Mouse (Mus musculus): ENCODE measurements around the gene Arid1a. TPM values are rescaled to one million over a fixed set of nuclear protein-coding genes. Genes with fewer than 3 reads are reported as not detected.
"Not testable (repeated sequence)": the region's sequence is repeated elsewhere in the genome, so short reads cannot be mapped to it uniquely, and the experiment has no call there.

The Arid1a gene
- polyA plus RNA-seq, 1 experiment from 2014 or later: 26.8 TPM

- Histone ChIP-seq H3K9ac (no peak overlapping the region), H3K27ac (replicated peaks) (peak overlapping the region; percentile 97), H3K36me3 (peaks cover 16% of the 10 kb centered on the region; the same call in 1 of the 2 replicates), H3K4me3 (replicated peaks) (peak overlapping the region; percentile 32), H3K9me3 (replicated peaks) (no peaks in the 10 kb centered on the region), H3K4me1 (peaks cover 52% of the 10 kb centered on the region), H3K27me3 (no peaks in the 10 kb centered on the region), H3K4me2 (replicated peaks) (peak overlapping the region; percentile 55)
- ATAC-seq (ENCODE audit: insufficient number of reproducible peaks, low FRiP score, low TSS enrichment, low read depth): peak; percentile 88
- WGBS: 7% methylated on average over 10 of the region's 10 CpGs
Observed at GRCm38 (mm10) chr4:133660193-133661155, 96.1 kb downstream of the Arid1a start.

- H3K4me1 ChIP-seq: peaks cover 48% of the 10 kb centered on the region
- 3% methylated on average over 15 of the region's 15 CpGs for WGBS
- H3K36me3 ChIP-seq: peaks cover 9% of the 10 kb centered on the region; the same call in 1 of the 2 replicates
- no peaks in the 10 kb centered on the region for H3K27me3 ChIP-seq
- ATAC-seq (ENCODE audit: insufficient number of reproducible peaks, low FRiP score, low TSS enrichment, low read depth): peak; percentile 6; the same call in 1 of the 2 replicates
- peak overlapping the region; percentile 32 for H3K4me3 ChIP-seq (replicated peaks)
- H3K4me2 ChIP-seq (replicated peaks): peak overlapping the region; percentile 55
- H3K9ac ChIP-seq: no peak overlapping the region
- no peaks in the 10 kb centered on the region for H3K9me3 ChIP-seq (replicated peaks)
- H3K27ac ChIP-seq (replicated peaks): peak overlapping the region; percentile 97
Observed at GRCm38 (mm10) chr4:133659497-133660192, 96.9 kb downstream of the Arid1a start.

GRCm38 (mm10) chr4:133658729-133659128, 97.8 kb downstream of the Arid1a start:
- WGBS: 40% methylated on average over 2 of the region's 2 CpGs
- Histone ChIP-seq H3K27me3 (no peaks in the 10 kb centered on the region), H3K4me1 (peaks cover 48% of the 10 kb centered on the region), H3K4me2 (replicated peaks) (no peak overlapping the region), H3K36me3 (peaks cover 7% of the 10 kb centered on the region; the same call in 1 of the 2 replicates), H3K27ac (replicated peaks) (peak overlapping the region; percentile 97; the same call in 1 of the 2 replicates), H3K4me3 (replicated peaks) (no peak overlapping the region), H3K9ac (no peak overlapping the region), H3K9me3 (replicated peaks) (no peaks in the 10 kb centered on the region)
- ATAC-seq (ENCODE audit: insufficient number of reproducible peaks, low FRiP score, low TSS enrichment, low read depth): no peak

GRCm38 (mm10) chr4:133657829-133658458, 98.6 kb downstream of the Arid1a start:
- peaks cover 7% of the 10 kb centered on the region; the same call in 1 of the 2 replicates for H3K36me3 ChIP-seq
- no peak overlapping the region for H3K9ac ChIP-seq
- H3K27me3 ChIP-seq: no peaks in the 10 kb centered on the region
- no peak overlapping the region for H3K4me2 ChIP-seq (replicated peaks)
- ATAC-seq (ENCODE audit: insufficient number of reproducible peaks, low FRiP score, low TSS enrichment, low read depth): no peak
- H3K4me3 ChIP-seq (replicated peaks): no peak overlapping the region
- H3K4me1 ChIP-seq: peaks cover 48% of the 10 kb centered on the region
- H3K27ac ChIP-seq (replicated peaks): no peak overlapping the region
- no peaks in the 10 kb centered on the region for H3K9me3 ChIP-seq (replicated peaks)
- WGBS: 45% methylated on average over 5 of the region's 5 CpGs

- Histone ChIP-seq H3K27me3 (no peaks in the 10 kb centered on the region), H3K4me2 (replicated peaks) (no peak overlapping the region), H3K9me3 (replicated peaks) (no peaks in the 10 kb centered on the region), H3K27ac (replicated peaks) (no peak overlapping the region), H3K4me1 (peaks cover 48% of the 10 kb centered on the region), H3K9ac (no peak overlapping the region), H3K36me3 (peaks cover 2% of the 10 kb centered on the region; the same call in 1 of the 2 replicates), H3K4me3 (replicated peaks) (no peak overlapping the region)
- WGBS: 16% methylated on average over 4 of the region's 4 CpGs
- ATAC-seq (ENCODE audit: insufficient number of reproducible peaks, low FRiP score, low TSS enrichment, low read depth): no peak
Observed at GRCm38 (mm10) chr4:133656997-133657396, 99.6 kb downstream of the Arid1a start.

GRCm38 (mm10) chr4:133656294-133656693, 100.3 kb downstream of the Arid1a start:
- WGBS: 33% methylated on average over 4 of the region's 4 CpGs

GRCm38 (mm10) chr4:133654070-133654469, 102.5 kb downstream of the Arid1a start:
- not testable (repeated sequence) for H3K9me3 ChIP-seq (replicated peaks); H3K27ac ChIP-seq (replicated peaks); H3K9ac ChIP-seq; H3K36me3 ChIP-seq; H3K4me3 ChIP-seq (replicated peaks); H3K4me2 ChIP-seq (replicated peaks); H3K27me3 ChIP-seq; ATAC-seq (ENCODE audit: insufficient number of reproducible peaks, low FRiP score, low TSS enrichment, low read depth)
- 95% methylated on average over 5 of the region's 5 CpGs for WGBS
- H3K4me1 ChIP-seq: peaks cover 23% of the 10 kb centered on the region

More at GRCm38 (mm10) chr4:133656294-133656693, 100.3 kb downstream of the Arid1a start:
- Histone ChIP-seq H3K4me2 (replicated peaks) (no peak overlapping the region), H3K36me3 (no peaks in the 10 kb centered on the region), H3K27me3 (no peaks in the 10 kb centered on the region), H3K9ac (no peak overlapping the region), H3K4me3 (replicated peaks) (no peak overlapping the region), H3K9me3 (replicated peaks) (no peaks in the 10 kb centered on the region), H3K27ac (replicated peaks) (no peak overlapping the region), H3K4me1 (peaks cover 45% of the 10 kb centered on the region)
- ATAC-seq (ENCODE audit: insufficient number of reproducible peaks, low FRiP score, low TSS enrichment, low read depth): no peak

- Histone ChIP-seq H3K27ac (replicated peaks) (no peak overlapping the region), H3K4me3 (replicated peaks) (no peak overlapping the region)
- WGBS: 79% methylated on average over 10 of the region's 10 CpGs
Observed at GRCm38 (mm10) chr4:133652746-133653145, 103.8 kb downstream of the Arid1a start.

GRCm38 (mm10) chr4:133651986-133652385, 104.6 kb downstream of the Arid1a start:
- no peaks in the 10 kb centered on the region for H3K36me3 ChIP-seq
- no peak overlapping the region for H3K4me3 ChIP-seq (replicated peaks)
- no peaks in the 10 kb centered on the region for H3K27me3 ChIP-seq
- no peak overlapping the region for H3K4me2 ChIP-seq (replicated peaks)
- peaks cover 7% of the 10 kb centered on the region; the same call in 1 of the 2 replicates for H3K4me1 ChIP-seq
- WGBS: 65% methylated on average over 4 of the region's 4 CpGs
- H3K9me3 ChIP-seq (replicated peaks): no peaks in the 10 kb centered on the region
- H3K27ac ChIP-seq (replicated peaks): no peak overlapping the region
- no peak overlapping the region for H3K9ac ChIP-seq
- no peak for ATAC-seq (ENCODE audit: insufficient number of reproducible peaks, low FRiP score, low TSS enrichment, low read depth)

More at GRCm38 (mm10) chr4:133652746-133653145, 103.8 kb downstream of the Arid1a start:
- Histone ChIP-seq H3K9me3 (replicated peaks) (no peaks in the 10 kb centered on the region), H3K9ac (no peak overlapping the region), H3K4me2 (replicated peaks) (no peak overlapping the region), H3K36me3 (no peaks in the 10 kb centered on the region), H3K27me3 (no peaks in the 10 kb centered on the region), H3K4me1 (peaks cover 12% of the 10 kb centered on the region; the same call in 1 of the 2 replicates)
- ATAC-seq (ENCODE audit: insufficient number of reproducible peaks, low FRiP score, low TSS enrichment, low read depth): no peak

- 53% methylated on average over 10 of the region's 10 CpGs for WGBS
- ATAC-seq (ENCODE audit: insufficient number of reproducible peaks, low FRiP score, low TSS enrichment, low read depth): no peak
- no peaks in the 10 kb centered on the region for H3K36me3 ChIP-seq
Observed at GRCm38 (mm10) chr4:133651445-133651844, 105.1 kb downstream of the Arid1a start.

More at GRCm38 (mm10) chr4:133651445-133651844, 105.1 kb downstream of the Arid1a start:
- Histone ChIP-seq H3K4me1 (peaks cover 5% of the 10 kb centered on the region; the same call in 1 of the 2 replicates), H3K4me3 (replicated peaks) (no peak overlapping the region), H3K9me3 (replicated peaks) (no peaks in the 10 kb centered on the region), H3K4me2 (replicated peaks) (no peak overlapping the region), H3K27ac (replicated peaks) (no peak overlapping the region), H3K27me3 (no peaks in the 10 kb centered on the region), H3K9ac (no peak overlapping the region)
